Mouse (Mus musculus) brain, adult 2 months (tissue): ENCODE measurements at regions not wholly inside any gene's neighbourhood (a gene's known extent, or its start where the extent isn't known, plus 50 kb on each side); places are given as distances from the start of the nearest gene placed in this dataset.
A peak's percentile ranks its signal among the peaks of the same experiment; 100 is the strongest.

ENCODE experiments used
- DNase-seq: peaks from one replicate; pipeline ENCODE4 v3.0.0; 2011; ENCODE audit warnings: low read depth, low spot score

- DNase-seq = no peak
Measured at GRCm38 (mm10) chr1:32805890-32806630, 259.0 kb upstream of the Gm5415 start.

- no peak for DNase-seq
Measured at GRCm38 (mm10) chr1:32772217-32772616, 225.1 kb upstream of the Gm5415 start.

DNA sequence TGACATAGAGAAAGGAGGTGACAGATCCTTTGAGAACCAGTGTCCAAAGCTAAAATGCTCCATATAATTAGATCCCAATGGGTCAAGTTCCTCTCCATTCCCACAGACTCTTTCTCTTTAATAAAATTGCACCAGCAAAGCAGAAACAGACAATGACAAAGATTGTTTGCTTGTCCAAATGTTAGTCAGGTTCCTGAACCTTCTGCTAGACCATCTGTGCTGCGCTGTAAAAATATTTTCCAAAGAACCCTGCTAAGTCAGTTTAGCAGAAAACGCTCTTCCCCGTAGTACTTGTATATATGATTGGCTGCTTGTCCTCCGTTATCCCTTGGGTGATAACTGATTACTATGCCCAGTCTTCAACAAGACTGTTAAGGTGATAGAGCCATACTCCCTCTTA is 221.0 kb upstream of the Gm5415 start:
- DNase-seq = peak; percentile 18

DNA sequence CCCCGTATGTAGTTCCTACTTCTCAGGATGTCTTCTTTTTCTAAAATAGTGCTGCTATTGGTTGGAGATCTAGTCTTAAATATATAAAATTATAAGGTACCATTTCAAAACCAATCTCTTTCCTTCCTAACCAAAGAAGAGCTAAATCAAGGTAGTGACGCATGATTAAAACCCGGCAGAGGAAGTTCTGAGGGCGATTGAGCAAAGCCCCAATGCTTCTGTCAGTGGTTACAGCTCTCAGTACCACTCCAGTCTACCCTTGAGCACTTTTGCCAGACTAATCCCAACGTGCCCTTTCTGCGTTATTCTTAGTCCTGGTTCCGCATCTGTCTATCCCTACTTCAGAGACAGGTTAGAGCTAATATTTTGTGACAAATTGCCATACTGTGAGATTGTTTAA is 201.1 kb upstream of the Gm5415 start:
- no peak for DNase-seq

GRCm38 (mm10) chr1:32746288-32746687 is 199.2 kb upstream of the Gm5415 start:
- DNase-seq = no peak
